Mouse (Mus musculus): ENCODE results near the gene Gif.

DNA sequence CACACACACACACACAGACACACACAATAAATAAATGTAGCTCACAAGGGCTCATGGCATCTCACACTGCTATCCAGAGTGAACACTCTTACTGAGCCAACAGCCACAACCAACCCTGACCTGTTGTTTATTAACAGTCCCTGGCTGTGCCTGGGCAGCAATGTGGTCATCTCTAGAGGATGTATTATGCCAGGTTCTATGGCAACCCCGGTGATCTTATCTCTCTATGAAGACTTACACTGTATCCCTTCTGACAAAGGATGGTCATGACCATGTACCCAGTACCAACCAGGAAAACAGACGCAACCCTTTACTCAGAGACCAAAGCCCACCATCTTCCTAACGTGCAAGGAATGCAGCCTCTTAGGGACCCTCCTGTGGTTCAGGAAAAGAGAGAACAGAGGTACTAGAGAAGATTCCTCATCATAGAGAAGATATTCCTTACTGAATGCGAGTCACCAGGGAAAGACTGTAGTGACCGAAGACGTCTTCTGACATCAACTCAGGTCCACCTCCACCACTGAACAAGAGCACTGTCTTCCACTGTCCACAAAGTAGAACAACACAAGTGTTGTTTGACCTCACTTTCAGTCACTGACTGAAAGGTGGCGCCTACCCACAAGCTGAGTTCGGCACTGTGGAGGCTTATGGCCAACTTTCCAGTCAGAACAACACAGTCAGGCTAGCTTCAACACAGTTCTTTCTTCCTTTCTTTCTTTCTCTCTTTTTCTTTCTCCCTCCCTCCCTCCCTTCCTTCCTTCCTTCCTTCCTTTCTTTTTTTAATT lies 53.4 kb downstream of the Gif start:
- no peak for TF ChIP-seq CTCF (IDR thresholded peaks at IDR 0.05; ENCODE audit: low read depth, low read length)
- no peak for TF ChIP-seq POLR2A (IDR thresholded peaks at IDR 0.05; ENCODE audit: extremely low read depth, insufficient read depth, low read length)

All from liver, adult 2 months (tissue).